Mouse (Mus musculus) stomach, embryonic 16.5 days (tissue): ENCODE results near the gene Smarcc1. TPM values are rescaled to one million over a fixed set of nuclear protein-coding genes. Genes with fewer than 3 reads are reported as not detected.
"Not testable (repeated sequence)": the region's sequence is repeated elsewhere in the genome, so short reads cannot be mapped to it uniquely, and the experiment has no call there.

Experiments
- ATAC-seq: fragments of 200-750 bp; cut with Nextera tagmentation; 2 replicates; pipeline ENCODE4 v1.8.0; 2017; ENCODE audit warnings: moderate number of reproducible peaks, moderate TSS enrichment; ENCODE audit not compliant: insufficient read depth, low FRiP score
- H3K27ac ChIP-seq: fragments of 300-500 bp; sonication (generic); 2 replicates; pipeline ENCODE4 v1.5.1; 2014; ENCODE audit warnings: low read length
- H3K27me3 ChIP-seq: fragments of 300-500 bp; sonication (generic); 2 replicates; pipeline ENCODE4 v1.6.1; 2014; ENCODE audit warnings: low read length, control low read depth, mixed read lengths; ENCODE audit not compliant: control insufficient read depth, insufficient read depth
- H3K36me3 ChIP-seq: fragments of 300-500 bp; sonication (generic); 2 replicates; pipeline ENCODE4 v1.6.1; 2014; ENCODE audit warnings: low read length; ENCODE audit not compliant: control insufficient read depth, insufficient read depth
- H3K4me1 ChIP-seq: fragments of 300-500 bp; sonication (generic); 2 replicates; pipeline ENCODE4 v1.6.1; 2014; ENCODE audit warnings: low read length, control low read depth, mixed read lengths; ENCODE audit not compliant: control insufficient read depth, insufficient read depth
- H3K4me2 ChIP-seq: fragments of 300-500 bp; sonication (generic); 2 replicates; pipeline ENCODE4 v1.6.1; 2014; ENCODE audit warnings: low read depth, low read length, mixed read lengths
- H3K4me3 ChIP-seq: fragments of 300-500 bp; sonication (generic); replicated peaks from 2 replicates; pipeline ENCODE4 v1.5.1; 2014; ENCODE audit warnings: mild to moderate bottlenecking, low read length
- H3K9ac ChIP-seq: fragments of 300-500 bp; sonication (generic); 2 replicates; pipeline ENCODE4 v1.6.1; 2014; ENCODE audit warnings: low read length
- H3K9me3 ChIP-seq: fragments of 300-500 bp; sonication (generic); replicated peaks from 2 replicates; pipeline ENCODE4 v1.6.1; 2016; ENCODE audit warnings: low read length, control low read depth; ENCODE audit not compliant: control insufficient read depth
- WGBS: fragments of 180-500 bp; shearing (Covaris S2); extraction: QIAGEN DNeasy Blood & Tissue Kit; methylation state at CpG from one replicate; pipeline ENCODE4 v1.1.7; 2014; 5-methylcytosine and 5-hydroxymethylcytosine counted together
- polyA plus RNA-seq: library from polyadenylated mRNA; unstranded; fragments of >200 nt; fragmentation: Nextera tagmentation; extraction: Ambion mirVana; gene quantifications from 2 replicates; pipeline ENCODE4 v1.2.1, GENCODE M21; 2015

Smarcc1 gene
- polyA plus RNA-seq, 1 experiment from 2014 or later, result 61.8 TPM

- no peaks in the 10 kb centered on the region for H3K9me3 ChIP-seq
- no peaks in the 10 kb centered on the region for H3K4me1 ChIP-seq
- H3K4me2 ChIP-seq, result no peak overlapping the region
- H3K4me3 ChIP-seq, result no peak overlapping the region
- peaks cover 6% of the 10 kb centered on the region; the same call in 1 of the 2 replicates for H3K36me3 ChIP-seq
- H3K27ac ChIP-seq, result no peak overlapping the region
- ATAC-seq, result no peak
- WGBS, result 94% methylated on average over 1 of the region's 1 CpGs
- H3K27me3 ChIP-seq, result no peaks in the 10 kb centered on the region
- H3K9ac ChIP-seq, result no peak overlapping the region
Measured at GRCm38 (mm10) chr9:110159036-110159435, 41.5 kb downstream of the Smarcc1 start.

GRCm38 (mm10) chr9:110160486-110160885 is 43.0 kb downstream of the Smarcc1 start:
- not testable (repeated sequence) for H3K9ac ChIP-seq, H3K27me3 ChIP-seq, H3K36me3 ChIP-seq, H3K4me2 ChIP-seq, H3K4me1 ChIP-seq, H3K9me3 ChIP-seq, H3K4me3 ChIP-seq, H3K27ac ChIP-seq, ATAC-seq
- 93% methylated on average over 2 of the region's 2 CpGs for WGBS

GRCm38 (mm10) chr9:110162441-110162840 is 44.9 kb downstream of the Smarcc1 start:
- Histone ChIP-seq H3K4me2 (no peak overlapping the region), H3K27me3 (no peaks in the 10 kb centered on the region), H3K27ac (no peak overlapping the region), H3K9me3 (no peaks in the 10 kb centered on the region), H3K4me3 (no peak overlapping the region), H3K36me3 (peaks cover 6% of the 10 kb centered on the region; the same call in 1 of the 2 replicates), H3K4me1 (no peaks in the 10 kb centered on the region), H3K9ac (no peak overlapping the region)
- ATAC-seq, result no peak
- WGBS, result 88% methylated on average over 5 of the region's 5 CpGs

DNA sequence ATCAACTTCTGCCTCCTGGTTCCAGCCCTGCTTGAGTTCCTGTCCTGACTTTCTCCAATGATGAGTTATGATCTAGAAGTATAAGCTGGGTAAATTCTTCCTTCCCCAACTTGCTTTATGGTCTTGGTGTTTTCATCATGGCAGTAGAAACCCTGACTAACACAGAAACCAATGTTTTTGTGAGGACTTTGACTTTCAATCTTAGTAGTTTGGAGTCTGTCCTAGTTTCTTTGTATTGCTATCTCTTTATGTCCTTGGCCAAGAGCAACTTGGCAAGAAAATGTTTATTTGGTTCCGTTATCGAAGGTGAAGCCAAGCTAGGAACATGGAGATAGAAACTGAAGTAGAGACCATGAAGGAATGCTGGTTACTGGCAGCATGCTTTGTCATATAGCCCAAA is 45.6 kb downstream of the Smarcc1 start:
- WGBS, result 91% methylated on average over 2 of the region's 2 CpGs
- Histone ChIP-seq H3K9ac (no peak overlapping the region), H3K27ac (no peak overlapping the region), H3K9me3 (no peaks in the 10 kb centered on the region), H3K36me3 (peaks cover 4% of the 10 kb centered on the region; the same call in 1 of the 2 replicates), H3K4me2 (no peak overlapping the region), H3K27me3 (no peaks in the 10 kb centered on the region), H3K4me3 (no peak overlapping the region), H3K4me1 (no peaks in the 10 kb centered on the region)
- ATAC-seq, result no peak

GRCm38 (mm10) chr9:110170858-110171257 is 53.4 kb downstream of the Smarcc1 start:
- H3K9me3 ChIP-seq, result no peaks in the 10 kb centered on the region
- 88% methylated on average over 5 of the region's 5 CpGs for WGBS
- no peak overlapping the region for H3K4me3 ChIP-seq
- H3K36me3 ChIP-seq, result peaks cover 20% of the 10 kb centered on the region
- no peak overlapping the region for H3K4me2 ChIP-seq
- ATAC-seq, result no peak
- H3K9ac ChIP-seq, result no peak overlapping the region
- H3K27me3 ChIP-seq, result no peaks in the 10 kb centered on the region
- no peaks in the 10 kb centered on the region for H3K4me1 ChIP-seq
- no peak overlapping the region for H3K27ac ChIP-seq

DNA sequence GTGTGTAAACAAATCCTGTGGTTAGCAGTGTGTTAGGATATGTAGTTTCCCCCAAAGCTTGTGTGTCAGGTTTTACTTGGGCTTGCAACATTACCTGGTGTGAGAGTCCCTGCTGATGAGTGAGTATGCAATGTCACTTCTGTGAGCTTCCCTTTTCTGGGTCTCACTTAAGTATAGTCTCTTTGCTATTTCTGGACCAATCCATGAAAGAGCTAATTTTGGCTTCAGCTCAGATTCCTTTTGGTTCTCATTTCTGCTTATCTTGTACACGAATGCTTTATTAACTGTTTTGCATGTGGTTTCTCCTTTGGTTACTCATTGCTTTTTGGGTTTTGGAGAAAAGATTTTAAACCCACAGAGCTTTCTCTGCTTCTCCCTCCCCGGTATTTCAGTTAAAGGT is 82.4 kb downstream of the Smarcc1 start:
- no peaks in the 10 kb centered on the region for H3K9me3 ChIP-seq
- H3K27ac ChIP-seq, result no peak overlapping the region
- H3K4me2 ChIP-seq, result no peak overlapping the region
- no peaks in the 10 kb centered on the region for H3K4me1 ChIP-seq
- no peak overlapping the region for H3K4me3 ChIP-seq
- no peak for ATAC-seq
- no peak overlapping the region for H3K9ac ChIP-seq
- WGBS, result 80% methylated on average over 2 of the region's 2 CpGs
- peaks cover 21% of the 10 kb centered on the region; the same call in 1 of the 2 replicates for H3K36me3 ChIP-seq
- no peaks in the 10 kb centered on the region for H3K27me3 ChIP-seq

DNA sequence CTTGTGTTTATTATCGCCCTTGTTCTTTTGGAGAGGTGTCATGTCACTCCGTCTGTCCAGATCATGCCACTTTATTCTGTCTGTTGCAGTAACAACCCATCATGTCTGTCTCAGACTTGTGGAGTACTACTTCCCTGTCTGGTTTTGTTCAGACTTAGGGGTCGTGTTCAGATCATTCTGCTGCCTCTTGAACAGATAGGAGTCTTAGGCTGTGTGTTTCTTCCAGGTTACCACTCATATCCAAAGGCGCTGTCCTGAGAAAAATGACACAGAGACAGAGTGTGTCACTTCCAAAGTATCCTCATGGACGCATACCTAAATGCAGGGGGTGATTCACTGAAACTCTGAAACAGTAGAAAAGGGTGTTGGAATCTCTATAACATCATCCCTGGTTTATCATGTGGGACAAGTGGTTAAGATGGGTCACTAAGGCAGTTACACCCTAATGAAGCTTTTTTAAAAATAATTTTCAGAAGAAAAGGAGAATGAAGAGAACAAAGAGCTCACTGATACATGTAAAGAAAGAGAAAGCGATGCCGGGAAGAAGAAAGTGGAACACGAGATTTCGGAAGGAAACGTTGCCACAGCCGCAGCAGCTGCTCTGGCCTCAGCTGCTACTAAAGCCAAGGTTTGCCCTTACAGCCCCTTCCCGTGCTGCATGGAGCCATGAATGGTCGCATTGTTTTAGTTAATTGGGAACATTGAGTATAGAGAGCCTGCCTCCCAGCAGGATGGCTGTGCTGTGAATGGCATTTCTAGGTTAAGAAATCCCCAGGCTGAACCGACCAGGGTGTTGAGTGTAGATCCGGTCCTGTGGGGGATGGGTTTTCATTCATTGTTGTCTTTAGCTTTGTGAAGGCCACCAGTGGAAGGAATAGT is 88.3 kb downstream of the Smarcc1 start:
- ATAC-seq, result no peak
- no peaks in the 10 kb centered on the region for H3K4me1 ChIP-seq
- H3K36me3 ChIP-seq, result peaks cover 24% of the 10 kb centered on the region; the same call in 1 of the 2 replicates
- no peak overlapping the region for H3K27ac ChIP-seq
- H3K4me3 ChIP-seq, result no peak overlapping the region
- H3K9me3 ChIP-seq, result no peaks in the 10 kb centered on the region
- 74% methylated on average over 15 of the region's 15 CpGs for WGBS
- no peak overlapping the region for H3K9ac ChIP-seq
- no peak overlapping the region for H3K4me2 ChIP-seq
- H3K27me3 ChIP-seq, result no peaks in the 10 kb centered on the region

DNA sequence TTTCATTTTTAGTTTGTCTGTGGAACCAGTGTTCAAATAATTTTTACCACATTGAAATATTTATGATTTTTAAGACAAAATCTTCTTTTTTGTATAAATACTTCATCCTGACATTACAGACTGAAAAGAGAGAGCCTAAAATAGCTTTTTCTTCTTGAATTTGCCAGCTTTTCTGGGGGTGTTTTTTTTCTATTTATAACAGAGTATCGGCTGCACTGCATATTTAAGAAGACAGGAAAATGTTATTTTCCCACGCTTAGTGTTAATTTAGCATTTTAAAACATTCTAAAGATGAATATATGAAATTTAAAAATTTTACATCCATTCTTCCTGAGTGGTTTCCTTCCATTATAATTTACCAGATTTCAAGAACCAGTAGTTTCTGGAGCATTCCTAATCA is 88.9 kb downstream of the Smarcc1 start:
- ATAC-seq, result no peak
- Histone ChIP-seq H3K4me3 (no peak overlapping the region), H3K36me3 (peaks cover 23% of the 10 kb centered on the region; the same call in 1 of the 2 replicates), H3K4me2 (no peak overlapping the region), H3K27ac (no peak overlapping the region), H3K9ac (no peak overlapping the region), H3K4me1 (no peaks in the 10 kb centered on the region), H3K9me3 (no peaks in the 10 kb centered on the region), H3K27me3 (no peaks in the 10 kb centered on the region)
- 89% methylated on average over 2 of the region's 2 CpGs for WGBS

DNA sequence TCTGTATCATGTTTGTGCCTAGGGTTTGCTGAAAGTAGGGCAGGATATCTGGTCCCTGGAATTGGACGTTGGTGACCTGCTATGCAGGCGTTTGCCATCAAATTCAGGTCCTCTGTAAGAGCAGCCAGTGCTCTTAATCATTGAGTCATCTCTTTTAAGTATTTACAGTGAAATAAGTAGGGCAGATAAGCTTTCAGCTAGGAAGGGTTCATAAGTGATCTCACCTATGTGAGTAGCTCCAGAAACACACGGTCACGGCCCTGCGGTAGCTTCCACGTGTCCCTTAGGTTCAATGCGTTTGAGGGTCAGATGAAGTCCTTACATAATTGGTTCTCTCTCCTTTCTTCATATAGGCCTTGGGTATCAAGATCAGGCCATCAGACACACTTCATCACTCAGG is 90.8 kb downstream of the Smarcc1 start:
- no peak overlapping the region for H3K9ac ChIP-seq
- no peaks in the 10 kb centered on the region for H3K27me3 ChIP-seq
- H3K4me2 ChIP-seq, result no peak overlapping the region
- H3K36me3 ChIP-seq, result peaks cover 19% of the 10 kb centered on the region; the same call in 1 of the 2 replicates
- H3K9me3 ChIP-seq, result no peaks in the 10 kb centered on the region
- no peaks in the 10 kb centered on the region for H3K4me1 ChIP-seq
- no peak overlapping the region for H3K4me3 ChIP-seq
- H3K27ac ChIP-seq, result no peak overlapping the region
- ATAC-seq, result no peak
- WGBS, result 73% methylated on average over 7 of the region's 7 CpGs
